Mouse (Mus musculus) G1E (cell line): ENCODE results near the gene Col1a1. TPM values are rescaled to one million over a fixed set of nuclear protein-coding genes. Genes with fewer than 3 reads are reported as not detected.

Source experiments
- ATAC-seq: 2 replicates; pipeline ENCODE4 v1.8.0; 2016; ENCODE audit warnings: mild to moderate bottlenecking; ENCODE audit not compliant: insufficient number of reproducible peaks, poor library complexity, low FRiP score, severe bottlenecking; ENCODE audit errors: extremely low read depth
- DNase-seq: peaks from one replicate; pipeline ENCODE4 v3.0.0; 2012; ENCODE audit warnings: low spot score
- H3K27me3 ChIP-seq: 2 replicates; pipeline ENCODE4 v1.6.1; 2012; ENCODE audit warnings: mild to moderate bottlenecking, low read length, inconsistent platforms; ENCODE audit not compliant: insufficient read depth
- H3K36me3 ChIP-seq: replicated peaks from 2 replicates; pipeline ENCODE3; 2012; ENCODE audit warnings: mild to moderate bottlenecking, inconsistent platforms
- H3K4me1 ChIP-seq: 2 replicates; pipeline ENCODE4 v1.6.1; 2012; ENCODE audit warnings: low read depth, low read length, inconsistent platforms, mixed read lengths; ENCODE audit not compliant: insufficient read depth
- H3K4me3 ChIP-seq: 2 replicates; pipeline ENCODE4 v1.5.1; 2012; ENCODE audit warnings: low read depth, mild to moderate bottlenecking, inconsistent platforms, low read length, moderate library complexity, mixed read lengths
- H3K9me3 ChIP-seq: replicated peaks from 2 replicates; pipeline ENCODE4 v1.6.1; 2012; ENCODE audit warnings: inconsistent platforms
- CTCF ChIP-seq: IDR thresholded peaks from 2 replicates; pipeline ENCODE4 v1.5.1; 2012; ENCODE audit warnings: low read depth, low read length, inconsistent platforms, mixed read lengths
- GATA1 ChIP-seq: IDR thresholded peaks from 2 replicates; pipeline ENCODE4 v1.6.1; 2012; ENCODE audit warnings: borderline replicate concordance, low read length, inconsistent platforms, mixed read lengths
- GATA2 ChIP-seq: IDR thresholded peaks from 2 replicates; pipeline ENCODE4 v1.6.1; 2012; ENCODE audit warnings: low read depth, low read length, inconsistent platforms, borderline replicate concordance
- POLR2AphosphoS5 ChIP-seq: IDR thresholded peaks from 2 replicates; pipeline ENCODE4 v1.6.1; 2012; ENCODE audit warnings: low read depth, low read length, inconsistent platforms; ENCODE audit not compliant: insufficient replicate concordance
- TAL1 ChIP-seq: conservative IDR thresholded peaks from 2 replicates; pipeline ENCODE4 v1.6.1; 2012; ENCODE audit warnings: low read depth, low read length, inconsistent platforms, mixed read lengths
- polyA plus RNA-seq: library from polyadenylated mRNA; stranded (reverse); fragments of >175 nt; gene quantifications from 2 replicates; pipeline ENCODE4 v1.2.3, GENCODE M21; 2012
- total RNA-seq, 2 experiments: library from RNA; stranded (forward) in 1 of 2; stranded (reverse) in 1 of 2; fragments of 200-1000 nt in 1 of 2; fragments of >200 nt in 1 of 2; fragmentation: Nextera tagmentation in 1 of 2; gene quantifications; 2 replicates each; pipeline ENCODE4 v1.2.3; 2014 to 2017

The Col1a1 gene
- total and polyA plus RNA-seq, 3 experiments, result 1.9 TPM; not detected in 2

- H3K27me3 ChIP-seq, result no peaks in the 10 kb centered on the region
- peaks cover 99% of the 10 kb centered on the region for H3K4me1 ChIP-seq
- TF ChIP-seq CTCF (no peak), GATA1 (no peak), POLR2AphosphoS5 (no peak), GATA2 (no peak), TAL1 (no peak)
- H3K4me3 ChIP-seq, result peak overlapping the region; percentile 70; the same call in 1 of the 2 replicates
- DNase-seq, result no peak
- ATAC-seq, result no peak
- H3K9me3 ChIP-seq, result no peaks in the 10 kb centered on the region
- H3K36me3 ChIP-seq, result peaks cover 100% of the 10 kb centered on the region
These were observed 61.0 kb downstream of the Col1a1 start for GRCm38 (mm10) chr11:94996984-94997383.

- no peaks in the 10 kb centered on the region for H3K27me3 ChIP-seq
- peak overlapping the region; percentile 70 for H3K4me3 ChIP-seq
- DNase-seq (peak; percentile 87), ATAC-seq (peak; percentile 82)
- peaks cover 100% of the 10 kb centered on the region for H3K36me3 ChIP-seq
- TF ChIP-seq TAL1 (peak; percentile 58), POLR2AphosphoS5 (no peak)
- H3K9me3 ChIP-seq, result no peaks in the 10 kb centered on the region
- H3K4me1 ChIP-seq, result peaks cover 99% of the 10 kb centered on the region
These were observed 61.6 kb downstream of the Col1a1 start for GRCm38 (mm10) chr11:94997596-94997995.

- peak; percentile 66 for DNase-seq
- no peak for ATAC-seq
- Histone ChIP-seq H3K36me3 (peaks cover 100% of the 10 kb centered on the region), H3K9me3 (no peaks in the 10 kb centered on the region), H3K27me3 (no peaks in the 10 kb centered on the region), H3K4me3 (peak overlapping the region; percentile 70), H3K4me1 (peaks cover 99% of the 10 kb centered on the region)
- no peak for TF ChIP-seq CTCF
- no peak for TF ChIP-seq POLR2AphosphoS5
- no peak for TF ChIP-seq TAL1
- TF ChIP-seq GATA1, result no peak
- TF ChIP-seq GATA2, result no peak
These were observed 62.1 kb downstream of the Col1a1 start for GRCm38 (mm10) chr11:94998041-94998531.

- Histone ChIP-seq H3K9me3 (no peaks in the 10 kb centered on the region), H3K27me3 (no peaks in the 10 kb centered on the region), H3K4me1 (peaks cover 99% of the 10 kb centered on the region), H3K4me3 (peak overlapping the region; percentile 60; the same call in 1 of the 2 replicates), H3K36me3 (peaks cover 100% of the 10 kb centered on the region)
- ATAC-seq (no peak), DNase-seq (no peak)
- TF ChIP-seq CTCF (no peak), GATA2 (no peak), POLR2AphosphoS5 (no peak), GATA1 (no peak)
These were observed 64.1 kb downstream of the Col1a1 start for GRCm38 (mm10) chr11:95000128-95000527.

GRCm38 (mm10) chr11:95000548-95000947, 64.5 kb downstream of the Col1a1 start:
- peaks cover 99% of the 10 kb centered on the region for H3K4me1 ChIP-seq
- peak overlapping the region; percentile 60; the same call in 1 of the 2 replicates for H3K4me3 ChIP-seq
- peak; percentile 50 for DNase-seq
- ATAC-seq, result peak; percentile 11; the same call in 1 of the 2 replicates
- TF ChIP-seq TAL1 (no peak), GATA2 (no peak), POLR2AphosphoS5 (no peak), GATA1 (no peak), CTCF (no peak)
- H3K36me3 ChIP-seq, result peaks cover 100% of the 10 kb centered on the region
- H3K27me3 ChIP-seq, result no peaks in the 10 kb centered on the region
- H3K9me3 ChIP-seq, result no peaks in the 10 kb centered on the region

- no peaks in the 10 kb centered on the region for H3K9me3 ChIP-seq
- peak; percentile 71 for DNase-seq
- H3K27me3 ChIP-seq, result no peaks in the 10 kb centered on the region
- H3K4me3 ChIP-seq, result peak overlapping the region; percentile 60; the same call in 1 of the 2 replicates
- peaks cover 100% of the 10 kb centered on the region for H3K36me3 ChIP-seq
- TF ChIP-seq CTCF, result peak; percentile 92
- TF ChIP-seq GATA1, result no peak
- TF ChIP-seq GATA2, result no peak
- TF ChIP-seq TAL1, result no peak
- no peak for TF ChIP-seq POLR2AphosphoS5
- H3K4me1 ChIP-seq, result peaks cover 99% of the 10 kb centered on the region
- ATAC-seq, result no peak
These were observed 65.0 kb downstream of the Col1a1 start for GRCm38 (mm10) chr11:95001058-95001457.

GRCm38 (mm10) chr11:95001584-95002347, 65.7 kb downstream of the Col1a1 start:
- TF ChIP-seq POLR2AphosphoS5, result no peak
- TF ChIP-seq GATA2, result no peak
- no peak for TF ChIP-seq TAL1
- TF ChIP-seq CTCF, result no peak; the same call in 1 of the 2 replicates
- no peak for TF ChIP-seq GATA1
- no peak for DNase-seq
- H3K9me3 ChIP-seq, result no peaks in the 10 kb centered on the region
- 0 out of 2 replicates have a peak overlapping the region, but pooled peaks have one; percentile 9 for H3K4me3 ChIP-seq
- H3K4me1 ChIP-seq, result peaks cover 99% of the 10 kb centered on the region
- H3K27me3 ChIP-seq, result no peaks in the 10 kb centered on the region
- H3K36me3 ChIP-seq, result peaks cover 96% of the 10 kb centered on the region
- ATAC-seq, result no peak

Other genes with a start within 250 kb of the Col1a1 start
- gene Gm11541, start 231.7 kb upstream of the Col1a1 start, total RNA-seq (2014; fragmentation: Nextera tagmentation), result not detected in 2 replicates
- gene Gm11541, start 231.7 kb upstream of the Col1a1 start, total RNA-seq (2017), result 0.06 and 0.33 TPM in 2 replicates
- not detected in 2 replicates for gene Gm11541, start 231.7 kb upstream of the Col1a1 start, polyA plus RNA-seq
- not detected in 2 replicates for gene Cdc34b, start 194.4 kb upstream of the Col1a1 start, total RNA-seq (2014; fragmentation: Nextera tagmentation)
- gene Cdc34b, start 194.4 kb upstream of the Col1a1 start, total RNA-seq (2017), result 0.27 TPM in 1 of 2 replicates, not detected in the other
- 0.13 TPM in 1 of 2 replicates, not detected in the other for gene Cdc34b, start 194.4 kb upstream of the Col1a1 start, polyA plus RNA-seq
- gene Tmem92, start 153.5 kb upstream of the Col1a1 start, total RNA-seq (2014; fragmentation: Nextera tagmentation), result not detected in 2 replicates
- 0.16 TPM in 1 of 2 replicates, not detected in the other for gene Tmem92, start 153.5 kb upstream of the Col1a1 start, total RNA-seq (2017)
- not detected in 2 replicates for gene Tmem92, start 153.5 kb upstream of the Col1a1 start, polyA plus RNA-seq
- not detected in 2 replicates for gene Hils1, start 31.4 kb downstream of the Col1a1 start, total RNA-seq (2014; fragmentation: Nextera tagmentation)
- gene Hils1, start 31.4 kb downstream of the Col1a1 start, total RNA-seq (2017), result not detected in 2 replicates
- not detected in 2 replicates for gene Hils1, start 31.4 kb downstream of the Col1a1 start, polyA plus RNA-seq
- not detected in 2 replicates for gene Sgca, start 40.1 kb downstream of the Col1a1 start, total RNA-seq (2014; fragmentation: Nextera tagmentation)
- 0.06 and 0.87 TPM in 2 replicates for gene Sgca, start 40.1 kb downstream of the Col1a1 start, total RNA-seq (2017)
- gene Sgca, start 40.1 kb downstream of the Col1a1 start, polyA plus RNA-seq, result not detected in 2 replicates
- 87.8 and 117 TPM in 2 replicates for gene Ppp1r9b, start 54.8 kb downstream of the Col1a1 start, total RNA-seq (2014; fragmentation: Nextera tagmentation)
- 68.2 and 83.2 TPM in 2 replicates for gene Ppp1r9b, start 54.8 kb downstream of the Col1a1 start, total RNA-seq (2017)
- gene Ppp1r9b, start 54.8 kb downstream of the Col1a1 start, polyA plus RNA-seq, result 207 and 233 TPM in 2 replicates
- gene Samd14, start 73.7 kb downstream of the Col1a1 start, total RNA-seq (2014; fragmentation: Nextera tagmentation), result 71.8 and 84.9 TPM in 2 replicates
- gene Samd14, start 73.7 kb downstream of the Col1a1 start, total RNA-seq (2017), result 26.1 and 30.0 TPM in 2 replicates
- 356 and 518 TPM in 2 replicates for gene Samd14, start 73.7 kb downstream of the Col1a1 start, polyA plus RNA-seq
- 40.3 and 46.1 TPM in 2 replicates for gene Pdk2, start 105.1 kb downstream of the Col1a1 start, total RNA-seq (2014; fragmentation: Nextera tagmentation)
- 3.7 and 3.9 TPM in 2 replicates for gene Pdk2, start 105.1 kb downstream of the Col1a1 start, total RNA-seq (2017)
- gene Pdk2, start 105.1 kb downstream of the Col1a1 start, polyA plus RNA-seq, result 33.7 and 37.8 TPM in 2 replicates
- not detected in 2 replicates for gene Itga3, start 140.6 kb downstream of the Col1a1 start, total RNA-seq (2014; fragmentation: Nextera tagmentation)
- gene Itga3, start 140.6 kb downstream of the Col1a1 start, total RNA-seq (2017), result 0.27 TPM in 1 of 2 replicates, not detected in the other
- not detected in 2 replicates for gene Itga3, start 140.6 kb downstream of the Col1a1 start, polyA plus RNA-seq
- gene Dlx3, start 183.9 kb downstream of the Col1a1 start, total RNA-seq (2014; fragmentation: Nextera tagmentation), result not detected in 2 replicates
- 0.11 TPM in 1 of 2 replicates, not detected in the other for gene Dlx3, start 183.9 kb downstream of the Col1a1 start, total RNA-seq (2017)
- gene Dlx3, start 183.9 kb downstream of the Col1a1 start, polyA plus RNA-seq, result not detected in 2 replicates
- gene Dlx4, start 210.0 kb downstream of the Col1a1 start, total RNA-seq (2014; fragmentation: Nextera tagmentation), result not detected in 2 replicates
- gene Dlx4, start 210.0 kb downstream of the Col1a1 start, total RNA-seq (2017), result 0.05 TPM in 1 of 2 replicates, not detected in the other
- gene Dlx4, start 210.0 kb downstream of the Col1a1 start, polyA plus RNA-seq, result not detected in 2 replicates